Mouse (Mus musculus) CH12.LX (cell line): Measurements from ENCODE around the gene Bcor. TPM values are rescaled to one million over a fixed set of nuclear protein-coding genes. Genes with fewer than 3 reads are reported as not detected.

Experiments used
- DNase-seq: peaks from one replicate; pipeline ENCODE4 v3.0.0-alpha.2; 2013; ENCODE audit errors: extremely low read depth
- H3K27ac ChIP-seq: 2 replicates; pipeline ENCODE4 v1.5.1; 2012; ENCODE audit warnings: low read depth, mild to moderate bottlenecking, control low read depth, moderate library complexity; ENCODE audit not compliant: insufficient read depth
- H3K27me3 ChIP-seq: replicated peaks from 2 replicates; pipeline ENCODE3; 2012; ENCODE audit warnings: inconsistent platforms
- H3K36me3 ChIP-seq, 2 experiments: replicated peaks in 1 of 2; 2 replicates each; pipeline versions ENCODE3 to v1.6.1; 2012; ENCODE audit warnings: inconsistent platforms in 1 of 2, low read length in 1 of 2, mild to moderate bottlenecking in 1 of 2, mixed read lengths in 1 of 2, moderate library complexity in 1 of 2; ENCODE audit not compliant: control insufficient read depth in 1 of 2, insufficient read depth in 1 of 2
- H3K4me1 ChIP-seq, 2 experiments: 2 replicates each; pipeline ENCODE4 v1.6.1; 2012; ENCODE audit warnings: inconsistent platforms in 1 of 2, moderate library complexity in 1 of 2; ENCODE audit not compliant: insufficient read depth in 2 of 2, control insufficient read depth in 1 of 2
- H3K4me2 ChIP-seq: 2 replicates; pipeline ENCODE4 v1.6.1; 2012; ENCODE audit warnings: low read depth, mild to moderate bottlenecking, control low read depth; ENCODE audit not compliant: poor library complexity, insufficient read depth, severe bottlenecking
- H3K4me3 ChIP-seq, 3 experiments: fragments of 150-350 bp in 1 of 3; sonication (generic) in 1 of 3; replicated peaks in 1 of 3; 2 replicates each; pipeline versions ENCODE3 to v1.5.1; 2011 to 2012; ENCODE audit warnings: low read depth in 2 of 3, low read length in 2 of 3, mild to moderate bottlenecking in 2 of 3, moderate library complexity in 2 of 3, control low read depth in 1 of 3, improper control_type of control experiment in 1 of 3, inconsistent platforms in 1 of 3, mixed read lengths in 1 of 3; ENCODE audit not compliant: poor library complexity in 1 of 3
- H3K79me2 ChIP-seq: replicated peaks from 2 replicates; pipeline ENCODE4 v1.6.1; 2012; ENCODE audit warnings: mild to moderate bottlenecking, moderate library complexity; ENCODE audit not compliant: control insufficient read depth, poor library complexity, insufficient read depth, severe bottlenecking; ENCODE audit errors: extremely low read depth
- H3K9ac ChIP-seq: 2 replicates; pipeline ENCODE4 v1.6.1; 2012; ENCODE audit warnings: low read depth, mild to moderate bottlenecking, control low read depth, moderate library complexity; ENCODE audit not compliant: insufficient read depth
- H3K9me3 ChIP-seq: replicated peaks from 2 replicates; pipeline ENCODE3; 2012; ENCODE audit warnings: low read length, inconsistent platforms, mixed read lengths
- BHLHE40 ChIP-seq: IDR thresholded peaks from 2 replicates; pipeline ENCODE4 v1.6.1; 2011; ENCODE audit warnings: mild to moderate bottlenecking, low read depth, low read length, improper control_type of control experiment
- CHD2 ChIP-seq: IDR thresholded peaks from 2 replicates; pipeline ENCODE4 v1.6.1; 2011; ENCODE audit warnings: low read length, improper control_type of control experiment
- CTCF ChIP-seq, 2 experiments: IDR thresholded peaks in 1 of 2; conservative IDR thresholded peaks in 1 of 2; 2 replicates each; pipeline ENCODE4 v1.5.1; 2011 to 2012; ENCODE audit warnings: low read depth in 2 of 2, low read length in 2 of 2, improper control_type of control experiment in 1 of 2, inconsistent platforms in 1 of 2, mild to moderate bottlenecking in 1 of 2, moderate library complexity in 1 of 2
- ELF1 ChIP-seq: IDR thresholded peaks from 2 replicates; pipeline ENCODE4 v1.6.1; 2014; ENCODE audit warnings: low read depth, mild to moderate bottlenecking, inconsistent platforms, low read length, improper control_type of control experiment
- EP300 ChIP-seq: IDR thresholded peaks from 2 replicates; pipeline ENCODE4 v1.6.1; 2011; ENCODE audit warnings: low read length, improper control_type of control experiment
- ETS1 ChIP-seq: conservative IDR thresholded peaks from 2 replicates; pipeline ENCODE4 v1.6.1; 2012; ENCODE audit warnings: low read depth, mild to moderate bottlenecking, inconsistent platforms, low read length, improper control_type of control experiment, moderate library complexity
- GABPA ChIP-seq: IDR thresholded peaks from 2 replicates; pipeline ENCODE4 v1.6.1; 2012; ENCODE audit warnings: low read depth, low read length, improper control_type of control experiment, inconsistent platforms; ENCODE audit not compliant: insufficient replicate concordance
- HCFC1 ChIP-seq: IDR thresholded peaks from 2 replicates; pipeline ENCODE4 v1.6.1; 2012; ENCODE audit warnings: low read depth, mild to moderate bottlenecking, inconsistent platforms, low read length, improper control_type of control experiment
- IRF4 ChIP-seq: IDR thresholded peaks from 2 replicates; pipeline ENCODE4 v1.6.1; 2014; ENCODE audit warnings: low read depth, mild to moderate bottlenecking, inconsistent platforms, low read length, improper control_type of control experiment
- JUN ChIP-seq: IDR thresholded peaks from 2 replicates; pipeline ENCODE4 v1.6.1; 2011; ENCODE audit warnings: low read depth, mild to moderate bottlenecking, low read length, improper control_type of control experiment, moderate library complexity; ENCODE audit not compliant: insufficient read depth
- JUND ChIP-seq: conservative IDR thresholded peaks from 2 replicates; pipeline ENCODE4 v1.6.1; 2011; ENCODE audit warnings: low read depth, low read length, improper control_type of control experiment
- KAT2A ChIP-seq: IDR thresholded peaks from 2 replicates; pipeline ENCODE4 v1.6.1; 2012; ENCODE audit warnings: low read length, improper control_type of control experiment, inconsistent platforms; ENCODE audit not compliant: insufficient replicate concordance
- MAZ ChIP-seq: IDR thresholded peaks from 2 replicates; pipeline ENCODE4 v1.6.1; 2012; ENCODE audit warnings: low read depth, mild to moderate bottlenecking, inconsistent platforms, low read length, improper control_type of control experiment, moderate library complexity
- MEF2A ChIP-seq: IDR thresholded peaks from 2 replicates; pipeline ENCODE4 v1.6.1; 2014; ENCODE audit warnings: low read depth, mild to moderate bottlenecking, inconsistent platforms, low read length, improper control_type of control experiment, borderline replicate concordance
- MXI1 ChIP-seq: IDR thresholded peaks from 2 replicates; pipeline ENCODE4 v1.6.1; 2011; ENCODE audit warnings: mild to moderate bottlenecking, low read depth, low read length, improper control_type of control experiment
- NELFE ChIP-seq: IDR thresholded peaks from 2 replicates; pipeline ENCODE4 v1.6.1; 2011; ENCODE audit warnings: low read depth, low read length, improper control_type of control experiment
- POLR2A ChIP-seq: IDR thresholded peaks from 2 replicates; pipeline ENCODE4 v1.6.1; 2011; ENCODE audit warnings: low read depth, mild to moderate bottlenecking, improper control_type of control experiment, low read length
- POLR2AphosphoS2 ChIP-seq: IDR thresholded peaks from 2 replicates; pipeline ENCODE4 v1.6.1; 2011; ENCODE audit warnings: low read depth, low read length, improper control_type of control experiment
- RCOR1 ChIP-seq: conservative IDR thresholded peaks from 2 replicates; pipeline ENCODE4 v1.6.1; 2012; ENCODE audit warnings: low read depth, mild to moderate bottlenecking, inconsistent platforms, low read length, improper control_type of control experiment
- SIN3A ChIP-seq: IDR thresholded peaks from 2 replicates; pipeline ENCODE4 v1.6.1; 2012; ENCODE audit warnings: low read length, improper control_type of control experiment, inconsistent platforms
- SMC3 ChIP-seq: IDR thresholded peaks from 2 replicates; pipeline ENCODE4 v1.6.1; 2011; ENCODE audit warnings: low read depth, low read length, improper control_type of control experiment
- TBP ChIP-seq: conservative IDR thresholded peaks from 2 replicates; pipeline ENCODE4 v1.6.1; 2011; ENCODE audit warnings: low read depth, low read length, improper control_type of control experiment
- TCF12 ChIP-seq: IDR thresholded peaks from 2 replicates; pipeline ENCODE4 v1.6.1; 2014; ENCODE audit warnings: low read depth, mild to moderate bottlenecking, inconsistent platforms, low read length, improper control_type of control experiment
- UBTF ChIP-seq: IDR thresholded peaks from 2 replicates; pipeline ENCODE4 v1.6.1; 2012; ENCODE audit warnings: low read depth, mild to moderate bottlenecking, inconsistent platforms, low read length, improper control_type of control experiment, moderate library complexity
- USF2 ChIP-seq: conservative IDR thresholded peaks from 2 replicates; pipeline ENCODE4 v1.6.1; 2011; ENCODE audit warnings: low read depth, low read length, improper control_type of control experiment
- ZNF384 ChIP-seq: IDR thresholded peaks from 2 replicates; pipeline ENCODE4 v1.6.1; 2012; ENCODE audit warnings: low read depth, low read length, improper control_type of control experiment, inconsistent platforms
- dilution Hi-C: fragments of 300-500 bp; cut with MboI; formaldehyde crosslinking; loops from 2 replicates; pipeline ENCODE4 v1.14.3; 2020; ENCODE audit warnings: low sequenced_read_pairs; ENCODE audit not compliant: extremely low pct_unique_long_range_greater_than_20kb, extremely low pct_ligation_motif_present
- in situ Hi-C: fragments of 300-500 bp; cut with MboI; formaldehyde crosslinking; loops from 3 replicates; pipeline ENCODE4 v1.14.3; 2019; ENCODE audit warnings: low sequenced_read_pairs, low pct_ligation_motif_present, low pct_unique_long_range_greater_than_20kb, mixed read lengths
- polyA plus RNA-seq: library from polyadenylated mRNA; unstranded; fragments of >175 nt; gene quantifications from 2 replicates; pipeline ENCODE4 v1.2.1, GENCODE M21; 2012; ENCODE audit warnings: low read depth; ENCODE audit not compliant: insufficient read length
- total RNA-seq, 2 experiments: library from RNA; depleted of rRNA; stranded (reverse); fragments of 300-350 nt in 1 of 2; fragments of >200 nt in 1 of 2; gene quantifications; 2 replicates each; pipeline ENCODE4 v1.2.3; 2012 to 2014

Bcor gene
- total and polyA plus RNA-seq, 3 experiments: 14.3 to 41.1 (median 33.8) TPM

DNA sequence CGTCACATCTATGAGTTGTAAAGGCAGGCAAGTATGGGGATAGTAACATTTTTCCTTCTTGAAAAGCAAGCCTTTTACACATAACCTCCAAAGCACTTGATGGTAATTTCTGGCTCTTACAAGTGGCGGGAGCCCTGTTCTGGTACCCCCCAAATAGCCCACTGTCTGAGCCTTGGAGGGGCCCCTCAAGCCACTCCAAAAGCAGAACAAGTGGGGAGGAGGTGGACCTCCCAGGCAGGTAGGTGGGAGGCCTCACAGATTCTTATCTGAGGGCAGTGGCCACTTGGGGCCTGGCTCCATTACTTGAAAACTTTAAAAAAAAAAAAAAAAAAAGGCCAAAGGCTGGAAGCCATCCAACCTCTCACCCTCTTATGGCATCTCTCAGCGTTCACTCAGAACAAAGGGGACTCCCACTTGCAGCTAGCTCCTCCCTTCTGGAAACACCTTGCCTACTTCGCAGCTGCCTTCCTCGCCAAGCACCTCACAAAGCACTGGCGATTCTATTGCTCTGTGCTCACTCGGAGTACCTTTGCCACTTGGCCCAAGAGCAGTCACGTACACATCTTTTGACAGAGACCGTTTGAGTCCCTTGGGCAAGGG is 106.7 kb downstream of the Bcor start:
- dilution Hi-C loops: no loop called here
- TF ChIP-seq RCOR1 (no peak), KAT2A (no peak), MEF2A (no peak), JUN (no peak), MXI1 (no peak), MAZ (no peak), EP300 (no peak), NELFE (no peak), GABPA (no peak), CHD2 (no peak), IRF4 (no peak), ETS1 (no peak), TBP (no peak), SMC3 (no peak)
- H3K27me3 ChIP-seq: no peaks in the 10 kb centered on the region
- H3K9me3 ChIP-seq: no peaks in the 10 kb centered on the region
- peaks cover 45% of the 10 kb centered on the region for H3K79me2 ChIP-seq
- H3K9ac ChIP-seq: no peak overlapping the region
- H3K36me3 ChIP-seq: peaks cover 79 to 90% of the 10 kb centered on the region in 2 experiments
- DNase-seq: no peak
- no peak overlapping the region for H3K4me3 ChIP-seq
- no peak overlapping the region for H3K27ac ChIP-seq
- in situ Hi-C loops: no loop called here
- no peak overlapping the region for H3K4me2 ChIP-seq
- peaks cover 4 to 10% of the 10 kb centered on the region in 2 experiments for H3K4me1 ChIP-seq

DNA sequence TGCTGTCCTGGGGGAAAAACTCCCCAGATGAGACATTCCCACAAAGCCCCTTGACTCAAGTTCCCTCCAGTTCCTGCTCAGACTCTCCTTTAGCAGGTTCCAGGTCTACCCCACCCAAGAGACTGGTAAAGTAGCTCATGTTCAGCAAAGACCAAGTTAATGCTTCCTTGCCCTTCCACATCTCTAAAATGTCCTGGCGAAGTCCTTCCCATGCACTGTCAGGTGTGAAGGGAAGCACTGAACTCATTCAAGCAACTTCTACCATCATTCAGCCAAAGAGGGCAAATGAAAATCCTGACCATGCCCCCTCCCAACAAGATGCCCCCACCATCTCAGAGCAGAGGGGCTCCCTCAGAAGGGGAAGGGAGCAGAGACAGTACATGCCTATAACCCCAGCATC is 107.5 kb downstream of the Bcor start:
- H3K4me3 ChIP-seq: no peak overlapping the region
- in situ Hi-C loops (no loop called here), dilution Hi-C loops (no loop called here)
- no peak overlapping the region for H3K9ac ChIP-seq
- H3K4me1 ChIP-seq: peaks cover 10 to 17% of the 10 kb centered on the region in 2 experiments
- no peaks in the 10 kb centered on the region for H3K27me3 ChIP-seq
- DNase-seq: no peak
- no peak overlapping the region for H3K27ac ChIP-seq
- H3K36me3 ChIP-seq: peaks cover 77 to 90% of the 10 kb centered on the region in 2 experiments
- peaks cover 42% of the 10 kb centered on the region for H3K79me2 ChIP-seq
- H3K9me3 ChIP-seq: no peaks in the 10 kb centered on the region
- no peak overlapping the region for H3K4me2 ChIP-seq
- TF ChIP-seq MXI1 (no peak), HCFC1 (no peak), ZNF384 (no peak), EP300 (no peak), CTCF (conservative IDR thresholded peaks at IDR 0.05 in 1 of 2, IDR thresholded peaks at IDR 0.05 in 1 of 2; ENCODE audit: low read depth in 2 of 2, low read length in 2 of 2) (no peak), TCF12 (no peak), SMC3 (no peak), JUND (no peak), MEF2A (no peak), ELF1 (no peak), USF2 (no peak), SIN3A (no peak), UBTF (no peak), JUN (no peak), POLR2AphosphoS2 (no peak), POLR2A (no peak), ETS1 (no peak), BHLHE40 (no peak)
